Mouse (Mus musculus) CD4-positive, CD25-positive, alpha-beta regulatory T cell, adult 4 months (primary cell): ENCODE measurements around the gene Aip. TPM values are rescaled to one million over a fixed set of nuclear protein-coding genes. Genes with fewer than 3 reads are reported as not detected.
"Not testable (repeated sequence)": the region's sequence is repeated elsewhere in the genome, so short reads cannot be mapped to it uniquely, and the experiment has no call there.

ENCODE experiments used
- ATAC-seq: one replicate; pipeline ENCODE4 v1.8.0; 2017
- polyA plus RNA-seq, 2 experiments: library from polyadenylated mRNA; unstranded; fragments of 100-300 nt; shearing (Covaris generic); gene quantifications; one replicate each; pipeline ENCODE4 v1.2.1; 2017

Gene Aip
- polyA plus RNA-seq, 2 experiments from 2014 or later = 179 to 208 TPM

DNA sequence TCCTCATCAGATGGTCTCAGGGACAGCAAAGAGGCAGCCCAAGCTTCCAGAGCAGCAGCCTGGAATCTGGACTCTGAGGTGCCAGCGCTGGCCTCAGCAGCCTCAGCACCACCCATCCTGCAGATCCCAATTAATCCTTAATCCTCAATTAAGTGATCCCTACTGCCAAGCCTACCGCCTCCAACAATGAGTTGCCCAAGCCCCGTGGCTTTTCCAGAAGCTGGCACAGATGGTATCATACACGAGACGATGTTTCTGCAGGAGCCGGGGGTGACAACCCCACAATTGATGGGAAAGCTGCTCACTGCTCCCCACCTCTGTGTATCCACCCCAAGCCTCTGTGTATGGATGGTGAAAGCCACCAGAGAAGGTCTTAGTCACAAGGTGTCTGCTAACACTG lies 36.5 kb downstream of the Aip start:
- ATAC-seq = no peak

DNA sequence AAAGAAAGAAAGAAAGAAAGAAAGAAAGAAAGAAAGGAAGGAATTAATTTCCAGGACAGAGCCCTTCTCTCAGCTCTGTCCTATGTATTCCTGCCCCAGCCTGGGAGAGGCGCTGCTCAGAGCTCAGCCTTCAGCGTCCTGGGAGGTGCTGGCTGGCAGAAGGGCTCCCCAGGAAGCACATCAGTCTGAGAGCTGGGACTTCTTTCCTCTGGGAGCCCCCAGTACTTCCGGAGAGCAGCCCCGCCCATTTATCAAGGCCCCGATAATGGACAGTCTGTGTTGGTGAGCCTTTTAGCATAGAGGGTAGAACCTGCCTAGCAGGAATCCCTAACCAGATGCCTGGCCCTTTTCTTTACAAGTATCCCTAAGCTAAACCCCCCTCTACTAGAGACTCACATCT lies 37.5 kb downstream of the Aip start:
- no peak for ATAC-seq

DNA sequence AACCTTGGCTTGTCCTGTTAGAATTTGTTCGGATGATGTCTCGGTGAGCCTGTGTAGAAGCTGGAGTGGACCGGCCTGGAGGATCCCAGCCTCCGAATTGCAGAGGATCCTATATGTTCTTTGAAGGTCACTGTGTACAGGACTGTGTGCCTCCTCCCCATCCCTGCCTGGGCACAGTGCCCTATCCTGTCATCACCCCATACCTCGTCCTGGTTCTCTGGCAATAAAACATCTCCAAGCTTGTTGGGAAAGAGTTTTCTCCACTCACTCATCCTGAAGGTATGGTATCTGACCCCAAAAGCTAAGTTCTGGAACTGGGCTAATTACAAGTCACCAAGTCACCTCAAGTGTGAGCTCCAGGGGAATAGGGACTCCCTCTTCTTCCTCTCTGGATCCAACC lies 38.6 kb downstream of the Aip start:
- ATAC-seq = no peak

DNA sequence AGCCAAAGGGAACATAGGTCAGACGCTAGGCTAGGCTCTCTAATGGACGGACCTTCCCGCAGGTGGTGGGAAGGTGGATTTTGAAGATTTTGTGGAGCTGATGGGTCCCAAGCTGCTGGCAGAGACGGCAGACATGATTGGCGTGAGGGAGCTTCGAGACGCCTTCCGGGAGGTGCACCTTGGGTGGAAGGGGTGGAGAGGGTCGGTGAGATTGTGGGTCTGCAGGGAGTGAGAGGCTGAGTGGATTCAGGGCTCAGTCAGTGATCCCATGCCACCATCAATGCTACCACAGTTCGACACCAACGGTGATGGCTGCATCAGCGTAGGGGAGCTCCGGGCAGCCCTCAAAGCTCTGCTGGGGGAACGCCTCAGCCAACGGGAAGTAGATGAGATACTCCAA lies 39.5 kb downstream of the Aip start:
- no peak for ATAC-seq

DNA sequence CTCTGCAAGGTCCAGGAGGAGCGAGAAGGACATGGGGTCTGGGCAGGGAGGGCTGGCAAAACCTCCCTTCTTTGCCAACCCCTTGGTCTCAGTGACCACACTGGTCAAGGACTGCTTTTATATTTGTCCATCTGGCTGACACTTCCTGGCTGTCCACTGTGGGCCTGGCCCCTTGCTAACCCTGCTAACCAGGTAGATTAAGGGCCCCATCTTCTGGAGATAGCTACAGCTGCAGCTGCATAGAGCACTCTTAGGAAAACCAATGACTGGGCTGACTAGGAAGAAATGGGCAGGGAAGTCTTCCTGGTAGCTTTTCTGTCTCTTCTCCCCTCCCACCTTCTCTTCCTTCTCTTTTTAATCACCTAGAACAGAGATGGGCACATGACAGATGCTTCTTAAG lies 40.7 kb downstream of the Aip start:
- no peak for ATAC-seq

DNA sequence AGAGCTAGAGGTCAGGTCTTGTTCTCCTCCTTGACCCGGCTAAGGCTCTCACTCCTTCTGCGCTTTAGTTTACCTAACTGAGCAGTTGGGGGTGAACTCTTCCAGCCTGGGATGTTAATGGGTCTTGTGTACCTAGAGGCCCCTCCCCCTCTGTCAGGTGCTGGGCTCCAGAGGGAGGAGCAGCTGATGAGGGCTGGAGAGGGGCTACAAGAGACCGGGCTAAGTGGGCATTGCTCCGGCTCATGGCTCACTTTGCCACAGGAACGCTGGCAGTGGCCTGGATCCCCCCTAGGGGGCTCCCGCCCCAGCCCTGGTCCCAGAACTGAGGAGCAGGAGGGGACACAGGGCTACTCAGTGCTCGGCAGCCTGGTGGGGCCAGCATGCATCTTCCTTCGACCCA lies 41.8 kb downstream of the Aip start:
- ATAC-seq = no peak

DNA sequence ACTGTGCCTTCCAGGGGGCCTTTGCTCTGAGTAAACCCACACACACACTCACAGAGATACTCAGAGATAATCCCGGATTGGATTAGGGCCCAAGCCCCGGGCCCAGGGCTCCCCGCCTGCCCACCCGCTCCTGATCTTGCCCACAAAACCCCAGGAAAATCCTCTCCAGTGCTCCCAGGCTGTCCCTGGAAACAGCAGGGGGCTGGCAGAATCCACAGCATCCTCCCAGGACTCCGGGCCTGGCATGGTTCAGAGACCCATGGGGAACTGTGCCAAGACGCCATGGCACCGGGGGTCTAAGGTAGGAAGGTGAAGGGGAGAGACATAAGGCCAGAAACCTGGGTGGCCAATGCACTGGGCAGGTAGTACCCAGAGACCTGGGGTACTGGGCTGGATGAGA lies 42.3 kb downstream of the Aip start:
- no peak for ATAC-seq

DNA sequence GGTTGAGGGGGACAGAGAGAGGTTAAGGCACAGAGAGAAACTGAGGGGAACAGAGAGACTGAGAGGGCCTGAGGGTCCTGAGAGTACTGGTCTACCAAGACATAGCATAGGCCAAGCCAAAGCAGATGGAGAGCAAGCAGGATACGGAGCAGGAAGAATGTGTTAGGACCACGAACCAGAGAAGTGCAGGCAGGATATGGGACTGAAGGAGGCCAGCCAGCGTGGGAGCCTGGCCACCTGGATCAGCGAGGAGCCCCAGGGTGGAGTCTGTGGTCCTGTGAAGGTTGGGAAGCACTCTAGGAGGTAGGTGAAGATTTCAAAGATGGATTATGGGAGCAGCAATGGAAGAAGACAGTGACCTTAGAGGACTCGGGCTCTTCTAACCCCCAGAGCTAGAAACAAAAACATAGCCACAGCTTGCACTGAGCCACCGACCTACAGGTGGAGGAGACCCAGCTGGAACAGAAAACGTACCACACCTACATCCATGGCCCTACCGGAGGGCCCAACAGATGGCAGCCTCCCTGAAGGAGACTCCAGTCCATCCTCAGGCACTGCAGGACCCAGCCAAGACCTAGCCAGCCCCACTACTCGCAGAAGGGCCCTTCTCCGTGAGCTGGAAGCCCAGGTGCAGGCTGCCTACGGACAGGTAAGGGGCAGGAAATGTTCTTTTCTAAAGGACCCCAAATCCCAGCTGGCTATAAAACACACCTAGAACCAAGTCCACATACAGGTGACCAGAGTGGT lies 43.3 kb downstream of the Aip start:
- no peak for ATAC-seq

DNA sequence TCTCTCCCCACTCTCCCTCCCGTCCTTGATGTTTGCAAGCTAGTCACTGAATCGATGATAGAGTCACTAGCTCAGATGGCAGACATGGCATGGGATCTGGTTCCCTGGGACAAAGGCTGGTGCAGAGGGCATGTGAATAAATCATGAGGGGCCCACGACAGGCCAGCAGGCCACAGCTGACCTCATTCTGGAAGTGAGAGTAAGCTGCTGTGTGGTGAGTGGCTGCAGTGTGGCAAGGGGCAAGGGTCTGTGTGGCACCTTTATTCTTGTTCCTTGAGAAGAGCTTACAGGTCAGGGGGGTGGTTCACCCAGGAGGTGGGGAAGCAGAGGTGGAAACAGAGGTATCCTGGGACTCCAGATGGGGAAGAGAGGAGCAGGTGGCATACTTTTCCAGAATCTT lies 44.3 kb downstream of the Aip start, which contains the start of gene Cabp2:
Cabp2 (plus strand) TSS at position 185 of the 400 bp plus-strand sequence.
- no peak for ATAC-seq

DNA sequence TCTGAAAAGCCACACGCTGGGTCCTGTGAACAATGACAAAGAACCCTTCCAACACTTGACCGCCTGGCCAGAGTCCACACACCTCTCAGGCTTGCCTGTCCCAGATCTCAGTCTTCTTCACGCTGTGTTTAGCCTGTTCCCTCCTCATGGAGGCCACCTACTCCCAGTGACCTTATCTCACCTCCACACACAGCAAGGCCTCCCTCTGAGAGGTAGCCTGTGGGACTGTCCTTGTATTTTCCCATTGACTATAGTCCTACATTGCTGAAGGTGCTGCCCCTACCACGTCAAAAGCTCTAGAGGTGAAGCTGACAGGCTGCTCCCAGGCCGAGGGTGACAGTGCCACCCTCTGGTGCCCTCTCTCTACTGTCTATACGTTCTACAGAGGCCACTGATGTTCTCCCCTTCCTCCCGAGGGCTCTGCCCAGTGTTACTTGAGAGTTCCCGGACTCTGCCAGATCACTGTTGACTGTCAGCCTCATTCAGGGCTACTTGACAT lies 45.1 kb downstream of the Aip start:
- peak; percentile 70 for ATAC-seq

DNA sequence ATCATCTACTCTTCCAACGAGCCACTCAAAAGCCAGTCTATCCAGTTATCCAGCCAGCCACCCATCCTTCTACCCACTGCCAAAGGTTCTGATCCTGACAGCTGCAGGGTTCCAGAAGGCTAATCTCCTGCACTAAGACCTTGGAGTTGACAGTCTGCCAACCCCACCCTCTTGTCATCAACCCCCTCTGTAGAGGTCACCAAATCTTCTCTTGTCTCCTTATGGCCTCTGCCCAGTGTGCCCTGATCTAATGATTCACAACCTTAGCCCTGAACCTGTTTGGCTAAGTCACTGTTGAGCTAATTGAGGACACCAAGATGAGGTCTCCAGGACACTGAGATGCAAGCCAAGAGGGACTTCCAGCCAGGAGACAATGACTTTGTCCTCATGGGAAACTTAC lies 46.1 kb downstream of the Aip start:
- no peak for ATAC-seq

DNA sequence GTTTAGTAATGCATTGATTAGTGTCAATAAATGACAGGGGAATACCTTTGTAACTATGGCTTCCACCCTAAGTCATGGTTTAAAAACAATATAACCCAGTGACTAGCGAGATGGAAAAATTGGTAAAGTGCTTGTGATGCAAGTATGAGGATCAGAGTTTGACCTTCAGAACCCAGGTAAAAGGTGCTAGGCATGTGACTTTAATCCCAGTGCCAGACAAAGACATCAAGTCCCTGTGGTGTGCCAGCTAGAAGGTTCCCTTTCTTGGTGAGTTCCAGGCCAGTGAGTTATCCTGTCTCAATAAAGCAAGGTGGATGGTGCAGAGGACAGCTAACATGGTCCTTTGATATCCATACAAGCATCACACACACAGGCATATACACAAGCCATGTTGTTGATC lies 50.1 kb downstream of the Aip start:
- ATAC-seq = no peak

DNA sequence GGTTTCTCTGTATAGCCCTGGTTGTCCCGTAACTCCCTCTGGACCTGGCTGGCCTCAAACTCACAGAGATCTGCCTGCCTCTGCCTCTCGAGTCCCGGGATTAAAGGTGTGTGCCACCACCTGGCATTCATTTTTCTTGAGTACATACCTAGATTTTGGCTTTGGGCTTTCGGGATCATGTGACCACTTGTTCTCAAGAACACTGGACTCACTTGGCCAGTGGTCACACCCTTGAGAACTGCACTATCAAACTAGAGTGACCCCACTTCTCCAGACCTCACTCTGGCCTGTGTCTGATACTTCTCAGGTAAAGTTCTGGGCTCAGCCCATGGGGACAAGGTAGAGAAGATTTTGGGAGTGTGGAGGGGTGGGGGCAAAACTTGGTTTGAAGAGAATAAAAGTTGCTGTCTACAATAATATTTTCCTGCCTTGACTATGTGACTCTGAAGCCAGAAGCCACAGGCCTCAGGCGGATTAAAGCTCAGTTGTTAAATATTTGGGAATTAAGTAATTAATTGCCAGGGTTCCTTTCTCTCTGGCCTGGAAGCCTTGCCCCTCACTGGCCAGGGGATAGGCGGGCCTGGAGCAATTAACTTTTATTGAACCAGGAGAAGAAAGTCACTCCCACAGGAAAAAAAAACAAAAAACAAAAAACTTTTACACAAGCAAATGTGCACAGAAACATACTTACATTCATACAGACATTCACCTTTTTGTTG lies 52.8 kb downstream of the Aip start:
- no peak for ATAC-seq

DNA sequence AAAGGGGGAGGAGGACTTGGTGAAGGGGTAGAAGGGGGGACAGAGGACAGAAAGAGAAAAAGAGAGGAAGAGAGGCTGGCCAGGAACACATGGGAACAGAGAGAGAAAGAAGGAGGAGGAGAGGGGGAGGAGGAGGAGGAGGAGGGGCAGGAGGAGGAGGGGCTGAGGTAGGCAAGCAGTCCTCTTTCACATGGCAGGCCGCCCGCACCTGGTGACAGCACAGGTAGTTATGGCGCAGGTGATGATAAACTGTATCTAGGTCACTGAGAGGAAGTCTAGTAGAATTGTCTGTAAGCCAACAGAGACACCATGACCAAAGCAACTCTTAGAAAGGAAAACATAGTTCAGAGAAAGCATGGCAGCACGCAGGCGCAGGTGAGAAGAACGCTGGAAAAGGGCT lies 54.3 kb downstream of the Aip start:
- no peak for ATAC-seq

DNA sequence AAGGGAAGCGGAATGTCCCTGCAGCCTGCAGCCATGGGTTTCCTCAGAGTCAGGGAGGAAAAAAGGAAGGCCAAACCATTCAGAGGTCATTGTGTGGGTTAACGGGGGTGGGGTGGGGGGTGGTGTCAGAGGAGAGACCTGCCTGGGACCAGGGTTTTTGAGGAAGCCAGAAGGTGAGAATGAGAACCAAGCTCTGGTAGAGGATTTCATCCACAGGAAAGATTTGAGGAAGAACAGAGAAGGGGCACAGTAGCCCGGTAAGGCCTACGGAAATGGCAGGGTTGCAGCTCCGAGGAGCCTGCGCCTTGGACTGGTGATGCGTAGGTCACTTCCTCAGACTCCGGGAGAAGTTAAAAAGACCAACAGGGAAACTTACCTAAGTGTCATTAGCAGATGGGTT lies 54.9 kb downstream of the Aip start:
- no peak for ATAC-seq

DNA sequence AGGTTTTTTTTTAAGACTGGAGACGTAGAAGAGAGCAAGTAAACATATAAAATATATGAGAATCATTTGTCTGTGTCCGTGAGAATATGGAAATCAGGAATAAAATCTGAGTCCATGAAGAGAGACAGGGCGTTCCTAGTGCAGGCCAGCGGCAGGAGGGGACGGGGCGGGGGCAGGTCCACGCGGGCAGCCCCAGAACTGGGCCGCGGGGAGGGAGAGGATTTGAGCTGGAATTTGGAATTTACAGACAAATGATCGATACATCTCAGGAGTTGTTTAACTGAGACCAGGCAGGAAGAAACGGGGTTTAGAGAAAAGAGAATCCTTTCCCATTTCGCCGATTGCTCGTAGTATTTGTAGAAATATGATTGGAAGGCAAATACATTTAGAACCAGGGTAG lies 55.3 kb downstream of the Aip start:
- no peak for ATAC-seq

DNA sequence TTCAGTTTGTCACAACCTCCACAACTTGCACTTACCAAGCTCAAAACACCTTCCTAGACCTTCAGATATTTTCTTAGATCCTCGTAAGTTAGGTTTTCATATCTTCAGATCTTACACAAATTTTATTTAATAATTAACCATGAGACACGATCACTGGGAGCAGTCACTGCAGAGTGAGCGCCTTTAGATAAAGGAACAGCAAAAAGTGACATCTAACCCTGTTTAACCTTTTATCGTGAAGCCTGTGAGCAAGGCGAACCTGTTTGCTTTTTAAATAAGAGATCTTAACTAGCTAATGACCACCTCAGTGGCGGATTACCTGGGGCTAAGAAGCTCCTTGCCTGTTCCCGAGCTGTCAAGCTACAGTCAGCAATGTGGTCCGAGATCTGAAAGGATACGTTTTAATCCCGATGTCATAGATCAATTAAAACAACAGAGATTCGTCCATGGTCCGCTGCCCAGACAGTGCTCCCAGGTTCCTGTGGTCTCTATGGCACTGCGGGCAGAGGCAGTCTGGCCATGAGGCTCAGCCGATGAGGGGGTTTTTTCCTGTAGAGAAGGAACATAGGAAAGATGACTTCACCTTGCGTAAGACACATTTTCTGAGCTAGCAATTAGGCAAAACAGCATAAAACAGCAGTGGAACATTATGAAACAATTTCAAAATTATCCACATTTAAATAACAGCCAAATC lies 56.8 kb downstream of the Aip start:
- ATAC-seq = no peak

DNA sequence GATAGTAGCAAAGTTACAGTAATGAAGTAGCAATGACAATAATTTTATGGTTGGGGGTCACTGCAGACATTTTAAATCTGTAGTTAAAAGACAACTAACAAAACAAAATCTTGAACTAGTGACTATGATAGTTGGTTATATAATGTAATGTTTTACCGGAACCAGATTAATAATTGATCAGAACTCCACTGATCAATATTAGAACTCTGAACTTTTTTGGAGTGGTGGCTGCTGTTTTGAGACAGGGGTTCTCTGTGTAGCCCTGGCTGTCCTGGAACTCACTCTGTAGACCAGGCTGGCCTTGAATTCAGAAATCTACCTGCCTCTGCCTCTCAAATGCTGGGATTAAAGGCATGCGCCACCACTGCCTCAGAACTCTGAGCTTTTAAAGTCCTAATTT lies 57.4 kb downstream of the Aip start:
- not testable (repeated sequence) for ATAC-seq

DNA sequence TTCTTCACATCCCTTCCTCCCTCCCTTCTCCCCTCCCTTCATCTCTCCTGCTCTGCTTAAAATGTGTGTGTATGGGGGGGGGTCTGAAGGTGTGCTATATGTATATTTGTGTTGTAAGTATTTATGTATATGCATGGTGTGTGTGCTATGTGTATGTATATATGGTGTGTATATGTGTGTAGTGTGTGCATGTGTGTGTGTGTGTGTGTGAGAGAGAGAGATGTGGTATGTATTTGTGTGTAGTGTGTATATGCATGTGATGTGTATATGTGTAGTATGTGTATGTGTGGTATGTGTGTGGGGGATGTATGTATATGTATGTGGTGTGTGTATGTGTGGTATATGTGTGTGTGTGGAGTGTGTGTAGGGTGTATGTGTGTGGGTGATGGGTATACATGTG lies 58.8 kb downstream of the Aip start:
- ATAC-seq = peak; percentile 17

DNA sequence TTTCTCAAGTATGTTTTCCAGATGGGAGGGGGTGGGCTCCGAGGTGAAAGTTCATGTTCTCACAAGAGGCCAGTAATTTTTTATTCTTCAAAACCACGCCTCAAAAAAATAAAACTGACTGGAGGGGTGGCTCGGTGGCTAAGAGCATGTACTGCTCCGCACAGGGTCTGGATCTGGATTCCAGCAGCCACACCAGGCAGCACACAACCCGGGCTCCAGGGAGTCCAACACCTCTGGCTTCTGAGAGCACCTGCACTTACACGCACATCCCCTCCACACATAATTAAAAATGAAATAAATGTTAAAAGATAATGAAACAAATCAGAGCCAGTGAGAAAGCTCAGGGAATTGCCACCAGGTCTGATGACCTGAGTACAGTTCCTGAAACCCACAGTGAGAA lies 59.4 kb downstream of the Aip start:
- peak; percentile 82 for ATAC-seq

DNA sequence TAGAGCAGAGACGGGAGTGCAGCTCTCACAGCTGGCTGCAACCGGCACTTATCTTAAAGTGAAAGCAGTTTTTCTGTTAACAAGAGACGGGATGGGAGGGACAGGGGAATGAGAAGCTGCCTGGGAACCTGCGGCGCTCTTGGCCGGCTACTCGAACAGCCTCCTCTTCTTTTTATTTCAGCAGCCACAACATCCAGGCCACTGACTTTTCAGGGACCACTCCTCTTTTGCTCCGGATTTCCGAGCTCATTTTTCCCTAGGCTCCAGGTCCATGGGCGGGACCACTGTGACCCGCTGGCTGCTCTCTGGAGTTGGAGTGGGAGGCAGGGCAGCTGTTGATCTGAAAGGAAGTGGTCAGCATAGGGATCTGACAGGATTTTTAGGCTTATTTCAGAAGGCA lies 61.2 kb downstream of the Aip start:
- ATAC-seq = not testable (repeated sequence)
